Mouse (Mus musculus): ENCODE data around the gene Hcfc1.

Hcfc1 gene

DNA sequence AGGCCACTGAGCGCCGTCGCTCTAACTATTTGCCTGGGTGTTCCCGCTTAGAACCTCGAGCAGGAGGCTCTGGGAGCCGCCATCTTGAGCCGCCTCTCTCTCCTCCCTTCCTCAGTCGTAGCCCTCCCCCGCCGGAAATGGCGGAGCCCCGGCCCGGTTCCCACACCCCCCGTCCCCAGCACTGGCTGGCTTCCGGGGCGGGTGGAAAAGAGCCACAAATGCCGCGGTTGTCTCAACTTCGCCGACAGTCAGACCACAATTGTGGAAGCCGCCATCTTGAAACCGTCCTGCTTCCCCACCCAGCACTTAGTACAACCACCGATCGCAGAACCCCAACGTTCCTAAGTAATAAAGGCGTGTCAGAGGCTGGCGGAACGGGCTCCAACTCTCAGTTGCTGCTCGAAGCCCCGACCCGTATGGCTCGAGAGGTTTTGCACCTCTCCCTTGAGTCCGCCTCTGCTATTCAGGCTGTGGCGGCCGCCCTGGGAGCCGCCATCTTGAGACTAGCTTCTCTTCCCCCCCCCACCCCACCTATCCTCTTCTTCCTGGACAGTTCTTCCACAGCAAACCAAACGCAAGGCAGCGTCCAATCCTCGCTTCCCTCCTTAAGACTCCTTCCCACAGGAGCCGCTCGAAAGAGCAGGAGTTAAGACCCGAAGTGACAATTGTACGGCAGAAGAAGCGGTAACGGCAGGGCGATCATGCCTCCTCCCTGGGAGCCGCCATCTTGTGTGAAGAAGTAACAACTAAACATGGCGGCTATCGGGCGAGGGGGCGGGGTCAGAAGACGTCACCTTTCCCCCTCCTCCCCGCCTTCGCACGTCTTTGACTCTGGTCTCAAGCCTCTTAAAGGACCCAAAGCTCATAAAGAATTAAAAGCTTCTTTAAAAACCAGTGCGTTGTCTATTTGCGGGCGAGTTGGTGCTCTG is at the start of gene Hcfc1:
TSS of gene Hcfc1 (minus strand) at position 110 of the 929 bp plus-strand sequence.
- DNase-seq, result peak; percentile 88 to 91

DNA sequence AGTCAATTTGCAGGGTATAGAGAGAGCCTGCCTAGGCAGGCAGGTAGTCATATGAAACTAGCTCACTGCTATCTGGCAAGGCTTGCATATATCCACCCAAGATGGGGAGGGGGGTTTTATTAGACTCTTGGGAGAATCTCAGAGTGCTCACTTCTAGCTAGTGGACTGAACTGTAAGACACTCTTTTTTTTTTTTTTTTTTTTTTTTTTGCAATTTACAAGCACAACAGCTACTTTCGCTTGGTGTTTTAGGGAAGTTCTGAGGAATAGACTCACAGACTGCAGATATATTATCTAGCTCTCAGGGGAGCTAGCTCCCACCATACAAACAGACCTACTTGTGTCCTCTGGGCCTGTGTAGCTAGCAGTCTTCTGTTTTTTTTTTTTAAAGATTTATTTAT is 48.4 kb upstream of the Hcfc1 start:
- no peak for DNase-seq

DNA sequence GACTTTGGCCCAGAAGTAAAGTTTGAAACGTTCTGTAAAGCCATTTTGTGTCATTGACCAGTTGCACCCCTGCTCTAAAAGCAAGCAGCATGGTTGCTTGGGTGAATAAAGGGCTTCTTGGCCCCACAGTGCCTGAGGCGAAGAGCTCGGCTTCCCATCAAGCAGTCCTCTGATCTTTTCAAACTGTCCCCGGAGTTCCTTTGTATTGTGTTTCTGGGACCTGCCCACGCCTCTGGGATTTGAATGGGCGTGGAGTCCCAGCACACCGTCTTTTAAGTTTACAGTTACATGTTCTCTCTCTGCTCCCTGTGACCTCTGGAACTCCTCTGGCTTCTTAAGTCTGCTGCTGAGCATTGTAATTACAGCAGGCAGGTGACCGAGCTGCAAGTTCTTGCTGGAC is 41.9 kb upstream of the Hcfc1 start:
- DNase-seq, result no peak

DNA sequence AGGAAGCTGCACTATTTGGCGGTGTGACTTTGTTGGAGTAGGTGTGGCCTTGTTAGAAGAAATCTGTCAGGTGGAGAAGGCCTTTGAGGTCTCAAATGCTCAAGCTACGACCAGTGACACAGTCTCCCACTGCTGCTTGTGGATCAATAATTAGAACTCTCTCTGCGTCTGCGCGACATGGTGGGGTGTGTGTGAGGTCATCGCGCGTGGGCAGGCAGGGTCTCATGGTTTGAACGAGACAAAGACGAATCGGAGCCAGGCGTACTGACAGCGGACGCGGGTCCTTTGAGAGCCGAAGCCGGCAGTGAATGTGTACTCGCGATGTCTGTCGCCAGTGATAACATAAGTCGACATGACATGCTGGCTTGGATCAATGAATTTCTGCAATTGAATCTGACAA is 40.2 kb upstream of the Hcfc1 start:
- DNase-seq, result no peak

DNA sequence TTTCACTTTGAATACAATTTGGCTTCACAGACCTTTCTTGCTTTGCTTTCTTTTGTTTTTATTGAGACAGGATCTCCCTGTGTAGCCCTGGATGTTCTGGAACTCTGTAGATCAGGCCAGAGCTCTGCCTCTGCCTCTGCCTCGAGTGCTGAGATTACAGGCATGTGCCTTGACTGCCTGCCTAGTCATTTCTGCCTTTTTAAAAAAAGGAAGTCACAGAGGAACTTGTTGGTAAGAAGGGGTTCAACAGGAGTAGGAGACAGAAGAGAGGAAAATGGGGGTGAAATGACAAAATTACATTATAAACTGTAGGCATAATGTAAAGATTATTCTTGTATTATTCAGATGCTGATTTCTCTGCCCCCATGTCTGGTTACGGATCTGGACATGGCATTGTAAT is 37.5 kb upstream of the Hcfc1 start:
- DNase-seq, result no peak

DNA sequence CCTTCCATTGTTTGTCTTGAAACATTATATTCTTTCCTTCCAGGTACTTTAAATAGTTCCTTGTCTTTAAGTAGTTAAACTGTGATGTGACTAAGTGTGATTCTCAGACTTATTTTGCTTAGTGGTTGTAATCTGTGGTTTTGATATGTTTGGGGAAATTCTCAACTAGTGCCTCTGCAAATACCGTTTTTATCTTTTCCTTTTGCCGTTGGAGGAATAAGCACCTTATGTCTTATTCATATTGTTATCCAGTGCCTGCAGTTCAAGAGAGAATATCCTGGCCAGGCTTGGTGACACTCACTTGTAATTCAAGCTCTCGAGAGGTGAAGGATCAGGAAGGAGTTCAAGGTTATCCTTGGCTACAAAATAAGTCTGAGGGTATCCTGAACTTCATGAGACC is 34.9 kb upstream of the Hcfc1 start:
- no peak for DNase-seq

DNA sequence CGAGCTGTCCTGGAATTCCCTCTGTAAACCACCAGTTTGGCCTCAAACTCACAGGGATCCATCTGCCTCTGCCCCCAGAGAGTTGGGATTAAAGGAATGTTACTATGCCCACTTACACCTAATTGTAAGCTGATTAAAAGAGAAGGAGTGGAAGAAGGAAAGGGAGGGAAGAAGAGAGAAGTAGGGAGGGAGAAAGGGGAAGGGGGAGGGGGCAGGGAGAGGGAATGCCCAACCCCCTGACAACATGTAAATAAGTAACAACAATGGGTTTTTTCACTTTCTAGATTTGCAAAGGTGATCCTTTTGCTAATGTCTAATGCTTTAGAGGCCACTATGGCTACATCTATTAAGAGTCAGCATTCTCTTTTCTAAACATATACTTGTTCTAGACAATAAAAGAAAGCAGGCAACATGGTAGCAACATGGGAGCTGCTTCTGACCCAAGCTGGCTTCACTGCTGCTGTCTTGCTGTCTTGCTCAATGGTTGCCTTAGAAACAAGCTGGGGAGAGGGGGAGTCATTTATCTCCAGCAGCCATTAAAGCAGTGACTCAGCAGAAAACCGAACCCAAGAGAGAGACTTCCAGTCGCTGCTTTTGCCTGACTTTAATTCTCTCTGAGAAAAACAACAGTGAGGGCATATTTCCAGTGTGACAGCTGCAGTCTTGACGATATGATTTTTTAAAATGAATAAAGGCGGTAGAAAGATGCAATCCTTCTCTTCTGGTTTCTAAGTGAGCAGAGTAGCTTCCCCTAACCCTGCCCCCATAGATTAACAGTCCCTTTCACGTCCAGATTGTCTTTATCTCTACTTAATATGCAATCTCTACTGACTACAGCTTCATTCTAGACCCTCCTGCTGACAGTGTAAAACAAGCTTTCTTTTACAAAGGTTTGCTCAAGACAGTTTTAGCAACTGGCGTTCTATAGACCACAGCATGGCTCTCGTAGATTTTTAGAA is 33.0 kb upstream of the Hcfc1 start:
- DNase-seq, result no peak

DNA sequence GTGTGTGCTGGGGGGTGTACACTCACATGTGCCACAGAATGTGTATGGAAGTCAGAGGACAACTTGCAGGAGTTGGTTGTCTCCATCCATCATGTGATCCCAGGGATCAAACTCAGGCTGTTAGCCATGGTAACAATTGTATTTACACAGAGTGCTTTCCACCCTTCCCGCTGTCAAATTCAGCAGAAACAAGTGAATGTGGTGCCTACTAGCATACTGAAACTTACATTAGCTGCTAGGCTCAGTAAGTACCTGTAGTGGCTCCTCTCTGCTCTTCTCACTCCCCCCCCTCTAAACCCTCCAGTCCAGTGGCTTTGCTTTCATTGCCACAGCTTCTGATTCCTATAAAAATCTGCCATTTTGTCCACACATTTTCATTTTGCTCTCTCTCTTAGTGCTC is 11.6 kb upstream of the Hcfc1 start:
- DNase-seq, result no peak

DNA sequence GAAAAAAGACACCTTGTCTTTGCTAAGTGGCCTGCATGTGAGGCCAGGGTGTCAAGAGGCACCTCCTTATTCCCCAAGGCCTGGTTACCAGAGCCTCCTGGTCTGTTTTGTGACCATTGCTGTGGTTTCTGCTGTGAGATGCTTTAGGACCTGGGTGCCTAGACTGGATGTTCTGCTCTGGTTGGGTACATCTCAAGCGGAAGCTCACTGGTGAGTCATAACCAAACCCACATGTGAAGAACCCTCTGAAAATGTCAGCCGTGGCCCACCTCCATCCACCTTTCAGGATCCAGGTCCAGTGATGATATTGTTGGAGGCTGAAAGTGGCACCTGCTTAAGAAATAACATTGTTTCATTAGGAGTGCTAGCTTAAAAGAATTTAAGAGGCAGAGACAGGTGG is 10.1 kb upstream of the Hcfc1 start:
- no peak for DNase-seq

DNA sequence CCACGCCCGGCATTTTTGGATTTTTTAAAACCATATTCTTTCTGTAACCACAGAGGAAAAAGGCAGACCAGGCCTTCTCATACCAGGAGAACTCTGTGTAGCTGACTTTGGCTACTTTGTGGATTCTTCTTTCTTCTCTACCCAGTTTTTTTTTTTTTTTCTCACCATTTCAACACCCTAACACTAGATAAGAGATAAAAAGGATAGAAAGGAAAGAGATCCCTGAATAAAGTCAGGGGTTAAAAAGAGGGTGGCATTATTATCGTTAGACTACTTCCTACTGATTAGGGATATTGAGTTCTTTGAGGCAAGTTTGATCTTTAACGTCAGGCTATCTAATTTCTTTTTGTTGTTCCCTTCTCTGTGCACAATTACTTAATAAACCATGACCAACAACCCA is 6.6 kb upstream of the Hcfc1 start:
- no peak for DNase-seq

DNA sequence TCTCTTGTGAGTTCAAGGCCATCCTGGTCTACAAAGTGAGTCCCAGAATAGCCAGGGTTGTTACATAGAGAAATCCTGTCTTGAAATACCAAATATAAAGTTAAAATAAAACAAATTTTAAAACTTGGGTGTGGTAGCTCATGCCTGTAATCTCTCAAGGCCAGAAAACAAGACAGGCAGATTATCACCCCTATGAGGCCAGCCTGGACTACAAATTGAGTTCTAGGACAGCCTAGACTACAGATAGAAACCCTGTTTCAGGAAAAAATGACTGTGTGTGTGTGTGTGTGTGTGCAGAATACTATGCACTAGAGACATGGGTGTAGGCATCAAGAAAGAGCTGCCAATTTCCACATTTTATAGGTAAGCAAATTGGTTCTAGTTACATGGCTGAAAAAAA is 4.6 kb upstream of the Hcfc1 start:
- DNase-seq, result no peak

DNA sequence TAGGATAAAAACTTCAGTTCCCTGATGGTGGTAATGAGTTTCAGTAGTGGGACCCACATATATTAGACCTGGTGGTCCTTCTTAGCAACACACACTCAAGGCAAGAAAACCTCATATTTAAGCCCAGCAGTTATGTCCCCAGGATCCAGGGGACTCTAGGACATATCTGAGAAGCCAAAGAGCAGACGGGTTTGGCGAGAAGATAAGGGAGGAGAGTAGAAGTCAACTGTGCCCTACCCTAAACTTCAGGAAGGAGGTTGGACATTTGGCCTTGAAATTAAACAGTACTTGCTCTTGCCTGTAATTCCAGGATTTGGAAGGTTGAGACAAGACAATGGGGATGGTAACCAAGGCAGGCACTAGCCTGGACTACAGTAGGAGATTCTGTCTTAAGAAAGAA is 3.6 kb upstream of the Hcfc1 start:
- no peak for DNase-seq

DNA sequence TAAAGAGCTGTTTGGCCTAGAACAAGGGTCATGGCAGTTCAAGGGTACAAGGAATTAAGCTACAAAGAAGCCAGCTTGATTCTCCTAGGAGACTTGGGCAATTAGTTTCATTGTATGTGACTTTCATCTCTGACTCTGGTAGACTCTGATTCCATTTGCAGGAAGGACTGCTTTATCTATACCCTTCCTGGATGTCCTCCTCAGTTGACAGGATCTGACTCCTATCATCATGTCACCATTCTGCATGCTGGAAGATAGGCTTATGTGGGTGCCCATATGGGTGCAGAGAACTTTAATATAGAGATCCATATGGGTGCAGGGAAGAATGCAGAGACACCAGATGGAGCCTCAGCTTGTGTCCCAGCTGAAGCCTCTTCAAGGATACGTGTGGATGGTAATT is 3.0 kb upstream of the Hcfc1 start:
- DNase-seq, result no peak

DNA sequence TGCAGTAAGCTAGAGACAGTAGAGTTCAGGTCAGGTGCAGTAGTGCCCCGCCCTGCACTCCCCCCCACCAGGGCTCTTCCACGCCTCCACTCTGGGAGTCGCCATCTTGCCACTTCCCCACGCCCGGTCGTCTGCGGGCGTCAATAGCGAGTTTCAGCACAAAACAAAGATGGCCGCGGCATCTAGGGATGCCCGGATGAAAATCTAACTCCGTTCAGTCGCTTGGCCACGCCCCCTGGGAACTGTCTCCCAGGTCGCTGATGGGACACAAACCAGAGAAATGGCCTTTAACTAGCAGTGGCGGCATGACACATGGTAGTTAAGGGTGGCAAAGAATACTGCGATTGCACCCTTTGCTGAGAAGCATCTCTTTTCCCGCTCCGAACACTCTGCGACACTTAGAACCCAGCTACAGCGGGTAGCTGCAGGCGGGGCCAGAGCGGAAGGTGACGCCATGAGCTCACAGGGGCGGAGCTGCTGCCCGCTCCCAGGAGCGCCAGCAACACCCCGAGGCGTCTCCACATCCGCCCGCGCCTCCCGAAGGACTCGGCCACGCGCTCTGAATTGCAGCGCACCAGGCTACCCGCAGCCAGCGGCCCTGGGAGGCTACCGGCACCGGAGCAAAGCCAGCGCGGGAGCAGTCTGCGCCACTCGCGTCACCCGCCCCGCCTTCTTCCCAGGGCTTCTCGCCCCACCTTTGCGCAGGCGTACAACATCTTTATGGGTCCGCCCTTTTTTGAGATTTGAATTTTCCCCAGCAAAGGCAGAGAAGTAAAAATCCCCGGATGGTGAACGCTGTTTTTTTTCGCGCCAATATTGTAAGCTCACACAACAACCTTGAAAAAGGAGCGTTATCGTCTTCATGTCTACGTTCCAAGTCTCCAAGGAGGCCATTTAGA is 1.3 kb upstream of the Hcfc1 start:
- peak; percentile 91 to 92 for DNase-seq

DNA sequence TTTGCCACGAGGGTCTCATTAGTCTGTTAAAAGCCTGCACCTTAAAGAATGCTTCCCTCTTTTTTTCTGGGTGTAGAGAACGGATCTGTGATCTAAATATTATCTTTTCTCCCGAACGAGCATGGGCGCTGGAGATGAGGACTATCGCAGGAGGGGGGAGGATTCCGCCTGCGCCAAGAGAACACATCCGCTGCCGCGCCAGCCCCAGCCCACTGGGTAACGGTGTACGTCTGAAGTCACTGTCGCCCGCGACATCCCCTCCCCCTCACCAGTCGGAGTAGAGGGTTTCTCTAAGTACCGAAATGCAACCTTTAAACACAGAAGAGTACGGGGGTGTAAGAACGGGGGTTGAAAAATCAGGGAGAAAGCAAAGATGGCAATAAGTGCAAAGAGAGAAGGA is 850 bp downstream of the Hcfc1 start:
- peak; percentile 35 to 67 for DNase-seq

DNA sequence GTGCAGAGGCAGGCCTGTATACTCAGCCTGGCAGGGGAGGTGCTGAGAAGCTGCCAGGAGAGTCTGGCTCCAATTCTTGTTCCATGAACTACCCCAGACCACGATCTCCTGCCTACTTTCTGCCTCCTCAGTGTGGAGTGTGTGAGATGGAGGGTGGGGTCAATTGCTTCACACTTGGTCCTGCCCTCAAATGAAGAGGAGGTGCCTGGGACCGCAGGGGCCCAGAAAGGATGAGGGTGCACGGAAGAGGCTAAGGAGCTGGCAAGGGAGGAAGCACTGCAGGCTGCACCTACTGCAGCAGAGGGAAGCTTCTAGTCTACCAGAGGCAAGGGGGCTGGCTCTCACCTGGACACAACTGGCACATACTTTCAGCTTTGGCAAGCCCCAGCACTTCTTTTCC is 1.8 kb downstream of the Hcfc1 start:
- peak in 1 of 2 experiments; percentile 7 for DNase-seq

DNA sequence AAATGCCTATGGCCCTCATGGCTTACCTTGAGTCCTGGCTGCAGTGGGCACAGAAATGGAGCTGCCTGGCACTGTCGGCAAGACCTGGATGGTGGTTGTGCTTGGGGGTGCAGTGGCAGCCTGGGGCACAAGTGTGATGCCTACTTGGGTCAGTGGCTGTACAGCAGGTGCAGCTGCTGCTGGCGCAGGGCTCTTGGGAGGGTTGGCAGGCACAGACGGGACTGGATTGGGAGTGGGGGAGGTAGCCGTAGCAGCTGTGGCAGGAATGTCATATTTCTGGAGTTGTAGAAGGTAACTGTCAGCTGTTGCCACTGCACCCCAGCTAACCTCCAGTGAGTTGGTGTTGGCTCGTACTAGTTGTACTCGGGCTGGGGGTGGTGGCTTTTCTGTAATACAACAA is 11.2 kb downstream of the Hcfc1 start:
- no peak for DNase-seq

DNA sequence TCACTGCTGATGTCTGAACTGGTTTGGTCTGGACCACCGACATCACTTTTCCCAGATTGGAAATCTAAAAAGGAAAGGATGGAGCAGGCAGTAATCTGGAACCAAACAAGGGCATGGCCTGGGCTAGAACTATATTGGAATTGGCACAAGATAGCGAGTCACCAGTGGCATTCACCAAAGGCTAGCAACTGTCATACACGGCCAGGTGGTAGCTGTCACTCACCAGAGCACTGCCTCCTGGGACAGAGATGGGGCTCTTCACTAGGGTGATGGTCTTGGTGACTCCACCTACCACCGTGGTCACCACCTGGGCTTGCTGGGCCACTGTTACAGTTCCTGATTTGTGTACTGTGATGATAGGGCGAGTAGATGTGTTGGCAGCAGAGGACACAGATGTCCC is 13.6 kb downstream of the Hcfc1 start:
- DNase-seq, result no peak

DNA sequence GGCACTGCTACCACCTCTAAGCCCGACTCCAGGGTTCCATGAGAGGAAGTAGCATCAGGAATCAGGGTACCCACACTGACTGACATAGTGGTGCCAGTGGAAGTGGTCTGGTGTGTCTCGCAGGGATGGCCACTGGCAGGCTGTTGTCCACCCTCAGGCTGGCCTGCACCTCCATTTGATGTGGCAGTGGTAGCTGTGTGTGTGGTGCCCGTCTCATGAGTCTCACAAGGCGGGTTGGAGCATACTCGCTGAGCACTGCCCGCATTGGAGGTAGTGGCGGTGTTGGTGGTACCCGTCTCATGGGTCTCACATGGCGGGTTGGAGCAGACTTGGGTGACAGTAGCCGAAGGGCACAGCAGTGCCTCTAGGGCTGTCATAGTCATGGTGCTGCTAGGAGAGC is 16.8 kb downstream of the Hcfc1 start:
- no peak for DNase-seq

DNA sequence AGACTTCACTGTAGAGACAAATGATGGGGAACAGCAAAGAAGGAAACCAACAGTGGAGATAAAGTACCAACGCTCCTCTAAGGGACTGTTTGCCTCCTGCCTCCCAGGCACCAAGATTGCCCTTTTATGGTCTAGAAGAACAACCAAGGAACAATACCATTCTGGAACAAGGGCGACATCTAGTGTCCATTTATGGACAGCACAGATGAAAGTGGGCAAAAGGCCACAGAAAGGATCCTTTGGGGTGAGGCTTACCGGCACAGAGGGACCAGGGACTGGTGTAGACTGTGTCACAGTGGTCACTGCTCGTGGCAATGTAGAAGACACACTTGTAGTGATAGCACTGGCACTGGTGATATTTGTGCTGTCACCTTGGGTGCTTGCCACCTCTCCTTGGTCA is 17.5 kb downstream of the Hcfc1 start:
- peak; percentile 64 to 72 for DNase-seq

DNA sequence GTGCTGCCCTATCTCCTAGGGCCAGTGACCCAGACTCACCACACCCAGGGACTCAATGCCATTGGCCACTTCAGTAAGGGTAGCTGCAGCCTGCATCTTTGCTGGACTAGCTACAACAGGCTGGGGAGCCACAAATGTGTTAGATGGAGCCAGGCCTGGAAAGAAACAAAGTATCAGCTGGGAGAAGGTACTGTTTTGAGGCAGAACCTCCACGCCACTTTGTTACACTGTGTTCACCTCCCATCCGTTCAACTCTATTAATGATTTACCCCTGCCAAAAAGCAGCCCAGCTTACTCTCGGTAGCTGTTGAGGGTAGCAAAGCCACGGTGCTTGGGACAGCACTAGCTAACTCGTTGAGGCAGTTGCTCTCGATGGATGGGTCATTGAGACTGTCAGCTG is 19.3 kb downstream of the Hcfc1 start:
- no peak for DNase-seq

DNA sequence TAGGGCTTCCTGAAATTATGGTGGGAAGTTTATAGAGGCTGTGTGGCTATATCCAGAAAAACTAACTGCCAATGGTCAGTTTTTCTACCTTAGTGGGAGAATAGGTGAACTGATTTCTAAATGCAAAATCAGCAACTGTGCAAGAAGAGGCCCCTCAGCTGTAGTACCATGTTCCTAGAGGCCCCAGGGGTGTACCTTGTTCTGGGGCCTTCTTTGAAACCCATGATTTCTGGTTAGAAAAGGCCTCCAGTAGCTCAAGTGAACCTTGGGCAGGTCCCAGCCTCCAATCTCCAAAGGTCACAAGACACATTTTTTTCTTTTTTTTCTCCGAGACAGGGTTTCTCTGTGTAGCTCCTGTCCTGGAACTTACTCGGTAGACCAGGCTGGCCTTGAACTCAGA is 23.9 kb downstream of the Hcfc1 start:
- no peak for DNase-seq

DNA sequence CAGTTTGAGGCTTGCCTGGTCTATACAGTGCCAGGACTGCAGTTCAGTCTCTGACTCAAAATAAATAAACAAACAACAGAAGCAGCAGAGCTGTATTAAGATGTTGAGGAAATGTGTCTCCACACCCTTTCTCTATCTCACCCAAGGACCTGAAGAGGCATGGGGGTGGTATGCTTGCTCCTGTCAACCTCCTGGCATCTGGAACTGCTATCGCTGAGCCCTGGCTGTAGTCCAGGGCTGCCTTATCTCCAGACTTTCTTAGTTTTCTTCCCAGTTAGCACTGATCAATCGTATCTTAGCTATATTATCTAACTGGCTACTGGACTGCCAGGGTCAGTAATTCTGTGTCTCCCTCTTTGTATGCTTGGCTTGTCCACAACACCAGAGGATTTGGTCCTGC is 24.3 kb downstream of the Hcfc1 start:
- no peak for DNase-seq
